Mouse (Mus musculus) heart, adult 2 months (tissue): Measurements from ENCODE around the gene Dnase1l2. TPM values are rescaled to one million over a fixed set of nuclear protein-coding genes. Genes with fewer than 3 reads are reported as not detected.

Experiments used
- DNase-seq, 2 experiments: peaks; one replicate each; pipeline ENCODE4 v3.0.0; 2021
- H3K27ac ChIP-seq: fragments of 200-600 bp; 2 replicates; pipeline ENCODE4 v1.8.1; 2022
- H3K27me3 ChIP-seq: fragments of 200-500 bp; 2 replicates; pipeline ENCODE4 v1.6.1; 2012; ENCODE audit warnings: mild to moderate bottlenecking, low read length, inconsistent platforms, mixed read lengths; ENCODE audit not compliant: control insufficient read depth, insufficient read depth
- H3K36me3 ChIP-seq: fragments of 200-500 bp; 2 replicates; pipeline ENCODE4 v1.6.1; 2012; ENCODE audit warnings: low read length, inconsistent platforms; ENCODE audit not compliant: control insufficient read depth, insufficient read depth
- H3K4me1 ChIP-seq: fragments of 200-500 bp; 2 replicates; pipeline ENCODE4 v1.6.1; 2011; ENCODE audit warnings: low read length; ENCODE audit not compliant: control insufficient read depth, insufficient read depth
- H3K4me3 ChIP-seq: fragments of 200-600 bp; 2 replicates; pipeline ENCODE4 v1.8.1; 2022
- H3K79me2 ChIP-seq: fragments of 200-500 bp; replicated peaks from 2 replicates; pipeline ENCODE4 v1.6.1; 2012; ENCODE audit warnings: mild to moderate bottlenecking, inconsistent platforms, low read length, moderate library complexity, mixed read lengths; ENCODE audit not compliant: control insufficient read depth, insufficient read depth
- H3K9ac ChIP-seq: fragments of 200-500 bp; 2 replicates; pipeline ENCODE4 v1.6.1; 2012; ENCODE audit warnings: low read depth, mild to moderate bottlenecking, control low read depth, inconsistent platforms, low read length, mixed read lengths
- CTCF ChIP-seq: fragments of 200-600 bp; IDR thresholded peaks from 2 replicates; pipeline ENCODE4 v1.8.1; 2022; ENCODE audit warnings: antibody characterized with exemption, mild to moderate bottlenecking, moderate library complexity
- EP300 ChIP-seq: fragments of 200-500 bp; IDR thresholded peaks from 2 replicates; pipeline ENCODE4 v1.6.1; 2011; ENCODE audit warnings: low read depth, low read length, control low read depth; ENCODE audit not compliant: insufficient read depth
- POLR2A ChIP-seq: fragments of 200-500 bp; IDR thresholded peaks from 2 replicates; pipeline ENCODE4 v1.6.1; 2011; ENCODE audit warnings: mild to moderate bottlenecking, low read depth, low read length, control low read depth; ENCODE audit not compliant: insufficient read depth
- WGBS: fragments of 180-500 bp; shearing (Covaris S2); methylation state at CpG from one replicate; pipeline ENCODE4 v1.1.7; 2018; 5-methylcytosine and 5-hydroxymethylcytosine counted together
- intact Hi-C: fragments of 180-260 bp; cut with DNase I; formaldehyde crosslinking; loops from one replicate; pipeline ENCODE4 v1.15.1; 2025
- polyA plus RNA-seq: library from polyadenylated mRNA; depleted of rRNA; stranded (reverse); fragments of >200 nt; gene quantifications from 2 replicates; pipeline ENCODE4 v1.2.3, GENCODE M21; 2012
- total RNA-seq, 2 experiments: library from RNA; stranded (reverse); gene quantifications; 2 replicates each; pipeline ENCODE4 v1.2.3; 2021

The Dnase1l2 gene
- total and polyA plus RNA-seq, 3 experiments = 0.65 to 5.2 (median 1.5) TPM

- H3K9ac ChIP-seq = no peak overlapping the region
- H3K36me3 ChIP-seq = no peaks in the 10 kb centered on the region
- DNase-seq = no peak
- intact Hi-C loops = no loop called here
- no peaks in the 10 kb centered on the region for H3K27me3 ChIP-seq
- H3K79me2 ChIP-seq = no peaks in the 10 kb centered on the region
- TF ChIP-seq CTCF (no peak), EP300 (no peak), POLR2A (no peak)
- H3K27ac ChIP-seq = no peak overlapping the region
- 65% methylated on average over 4 of the region's 4 CpGs for WGBS
- no peaks in the 10 kb centered on the region for H3K4me1 ChIP-seq
- H3K4me3 ChIP-seq = no peak overlapping the region
Measured at GRCm38 (mm10) chr17:24443409-24443808, 504 bp upstream of the Dnase1l2 start.

GRCm38 (mm10) chr17:24442107-24442506, 798 bp downstream of the Dnase1l2 start:
- no peak overlapping the region for H3K4me3 ChIP-seq
- no peak overlapping the region for H3K9ac ChIP-seq
- H3K27me3 ChIP-seq = no peaks in the 10 kb centered on the region
- intact Hi-C loops = no loop called here
- no peaks in the 10 kb centered on the region for H3K4me1 ChIP-seq
- DNase-seq = no peak
- H3K36me3 ChIP-seq = no peaks in the 10 kb centered on the region
- no peak for TF ChIP-seq POLR2A
- H3K79me2 ChIP-seq = no peaks in the 10 kb centered on the region
- no peak overlapping the region for H3K27ac ChIP-seq
- WGBS = 89% methylated on average over 14 of the region's 14 CpGs

- 28% methylated on average over 2 of the region's 2 CpGs for WGBS
- no peaks in the 10 kb centered on the region for H3K79me2 ChIP-seq
- intact Hi-C loops = no loop called here
- no peaks in the 10 kb centered on the region for H3K36me3 ChIP-seq
- no peak for DNase-seq
- H3K27me3 ChIP-seq = no peaks in the 10 kb centered on the region
- no peaks in the 10 kb centered on the region for H3K4me1 ChIP-seq
- no peak overlapping the region for H3K4me3 ChIP-seq
- no peak overlapping the region for H3K27ac ChIP-seq
- TF ChIP-seq POLR2A = no peak
- TF ChIP-seq CTCF = peak; percentile 34
- TF ChIP-seq EP300 = no peak
- no peak overlapping the region for H3K9ac ChIP-seq
Measured at GRCm38 (mm10) chr17:24441148-24441547, 1.8 kb downstream of the Dnase1l2 start.

- Histone ChIP-seq H3K27me3 (no peaks in the 10 kb centered on the region), H3K9ac (no peak overlapping the region), H3K79me2 (no peaks in the 10 kb centered on the region), H3K4me3 (no peak overlapping the region), H3K4me1 (no peaks in the 10 kb centered on the region), H3K36me3 (no peaks in the 10 kb centered on the region), H3K27ac (no peak overlapping the region)
- WGBS = 83% methylated on average over 8 of the region's 8 CpGs
- no peak for DNase-seq
- intact Hi-C loops = no loop called here
- TF ChIP-seq POLR2A = no peak
- 0 out of 2 replicates have a peak, but pooled peaks have one; percentile 13 for TF ChIP-seq EP300
Measured at GRCm38 (mm10) chr17:24440377-24440776, 2.5 kb downstream of the Dnase1l2 start.

GRCm38 (mm10) chr17:24437016-24437415, 5.9 kb downstream of the Dnase1l2 start:
- no peak for DNase-seq
- WGBS = 65% methylated on average over 5 of the region's 5 CpGs
- no peaks in the 10 kb centered on the region for H3K27me3 ChIP-seq
- TF ChIP-seq CTCF = peak; percentile 94
- no peak for TF ChIP-seq EP300
- H3K27ac ChIP-seq = no peak overlapping the region
- no peaks in the 10 kb centered on the region; the same call in 1 of the 2 replicates for H3K36me3 ChIP-seq
- no peak overlapping the region for H3K9ac ChIP-seq
- intact Hi-C loops = no loop called here
- H3K4me3 ChIP-seq = no peak overlapping the region
- H3K4me1 ChIP-seq = no peaks in the 10 kb centered on the region
- peaks cover under 1% of the 10 kb centered on the region; the same call in 1 of the 2 replicates for H3K79me2 ChIP-seq

GRCm38 (mm10) chr17:24429201-24429983, 13.5 kb downstream of the Dnase1l2 start:
- Histone ChIP-seq H3K4me3 (peak overlapping the region; percentile 23; the same call in 1 of the 2 replicates), H3K79me2 (peaks cover 3% of the 10 kb centered on the region; the same call in 1 of the 2 replicates), H3K36me3 (no peaks in the 10 kb centered on the region; the same call in 1 of the 2 replicates), H3K27ac (peak overlapping the region; percentile 91), H3K27me3 (no peaks in the 10 kb centered on the region), H3K9ac (no peak overlapping the region), H3K4me1 (no peaks in the 10 kb centered on the region)
- 67% methylated on average over 14 of the region's 14 CpGs for WGBS
- peak; percentile 55 to 76 for DNase-seq
- intact Hi-C loops = no loop called here
- TF ChIP-seq EP300 (0 out of 2 replicates have a peak, but pooled peaks have one; percentile 60), POLR2A (no peak; the same call in none of the 2 replicates)
